Mouse (Mus musculus): ENCODE results near the gene Chml. TPM values are rescaled to one million over a fixed set of nuclear protein-coding genes. Genes with fewer than 3 reads are reported as not detected.

Chml gene
- total and polyA plus RNA-seq, 2 experiments from 2014 or later = 1.9 to 5.2 TPM

DNA sequence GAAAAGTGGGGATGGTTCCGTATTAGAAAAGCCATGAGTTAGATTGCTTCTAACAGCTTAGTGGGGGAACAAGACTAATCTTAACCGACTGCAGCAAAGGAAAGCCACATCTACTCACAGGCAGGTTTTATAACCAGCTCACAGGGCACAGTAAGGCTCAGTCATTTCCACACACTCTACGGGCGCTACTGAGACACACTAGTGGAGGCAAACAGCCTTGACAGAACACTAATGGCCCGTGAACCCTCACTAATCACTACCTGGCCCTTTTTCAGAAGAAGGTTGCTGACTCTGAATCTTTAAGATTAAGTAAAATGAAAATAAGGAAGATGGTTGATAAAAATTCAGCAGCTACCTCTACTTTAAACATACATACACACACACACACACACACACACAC lies 14.9 kb upstream of the Chml start:
- Histone ChIP-seq H3K9me3 (replicated peaks; ENCODE audit: control insufficient read depth, low read length) (no peaks in the 10 kb centered on the region), H3K4me3 (ENCODE audit: low read depth, low read length) (no peak overlapping the region), H3K36me3 (replicated peaks; ENCODE audit: control insufficient read depth, insufficient read depth, low read length) (no peaks in the 10 kb centered on the region), H3K27ac (ENCODE audit: low read depth) (no peak overlapping the region), H3K9ac (replicated peaks; ENCODE audit: low read depth, low read length) (no peak overlapping the region), H3K27me3 (ENCODE audit: control insufficient read depth, insufficient read depth, low read length) (no peaks in the 10 kb centered on the region), H3K4me1 (ENCODE audit: control insufficient read depth, insufficient read depth) (no peaks in the 10 kb centered on the region), H3K4me2 (ENCODE audit: low read depth, low read length) (no peak overlapping the region)
- TF ChIP-seq EP300 (IDR thresholded peaks at IDR 0.05; ENCODE audit: low read depth) (no peak), CTCF (IDR thresholded peaks at IDR 0.05; ENCODE audit: low read depth) (no peak)
- 73% methylated on average over 5 of the region's 5 CpGs for WGBS
- ATAC-seq (ENCODE audit: insufficient read depth, low read depth) (no peak), DNase-seq (ENCODE audit: low spot score) (no peak)

DNA sequence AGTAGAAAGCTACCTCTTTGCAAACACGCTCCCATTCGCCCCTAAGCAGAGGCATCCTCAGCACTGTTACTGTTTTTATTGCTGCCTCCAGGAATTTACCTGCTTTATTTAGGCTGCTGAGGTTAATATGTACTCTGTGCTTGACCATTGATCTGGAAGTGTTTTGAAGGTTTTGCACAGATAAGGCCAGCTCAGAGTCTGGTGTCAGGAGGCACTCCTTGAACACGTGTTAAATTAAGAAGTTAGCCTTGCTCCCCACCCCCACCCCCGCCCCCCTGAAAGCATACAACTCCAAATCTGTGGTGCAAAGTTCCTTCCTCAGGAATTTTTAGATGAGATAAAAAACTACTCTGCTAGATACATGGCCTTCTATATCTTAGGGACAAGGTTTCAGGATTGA lies 8.4 kb upstream of the Chml start:
- 61% methylated on average over 4 of the region's 4 CpGs for WGBS
- Histone ChIP-seq H3K27ac (ENCODE audit: low read depth) (no peak overlapping the region), H3K4me1 (ENCODE audit: control insufficient read depth, insufficient read depth) (no peaks in the 10 kb centered on the region)

GRCm38 (mm10) chr1:175699796-175700195 lies 7.1 kb upstream of the Chml start:
- H3K4me2 ChIP-seq (ENCODE audit: low read depth, low read length) = no peak overlapping the region
- no peak for TF ChIP-seq CTCF (IDR thresholded peaks at IDR 0.05; ENCODE audit: low read depth)
- no peak for TF ChIP-seq EP300 (IDR thresholded peaks at IDR 0.05; ENCODE audit: low read depth)
- no peaks in the 10 kb centered on the region for H3K4me1 ChIP-seq (ENCODE audit: control insufficient read depth, insufficient read depth)
- ATAC-seq (ENCODE audit: insufficient read depth, low read depth) = no peak
- 22% methylated on average over 4 of the region's 4 CpGs for WGBS
- H3K9me3 ChIP-seq (replicated peaks; ENCODE audit: control insufficient read depth, low read length) = no peaks in the 10 kb centered on the region
- H3K27ac ChIP-seq (ENCODE audit: low read depth) = no peak overlapping the region
- no peaks in the 10 kb centered on the region for H3K27me3 ChIP-seq (ENCODE audit: control insufficient read depth, insufficient read depth, low read length)
- no peaks in the 10 kb centered on the region for H3K36me3 ChIP-seq (replicated peaks; ENCODE audit: control insufficient read depth, insufficient read depth, low read length)
- no peak for DNase-seq (ENCODE audit: low spot score)
- H3K4me3 ChIP-seq (ENCODE audit: low read depth, low read length) = no peak overlapping the region
- H3K9ac ChIP-seq (replicated peaks; ENCODE audit: low read depth, low read length) = no peak overlapping the region

More for the DNA sequence above, 8.4 kb upstream of the Chml start:
- ATAC-seq (ENCODE audit: insufficient read depth, low read depth) (no peak), DNase-seq (ENCODE audit: low spot score) (no peak)
- Histone ChIP-seq H3K4me2 (ENCODE audit: low read depth, low read length) (no peak overlapping the region), H3K9me3 (replicated peaks; ENCODE audit: control insufficient read depth, low read length) (no peaks in the 10 kb centered on the region), H3K36me3 (replicated peaks; ENCODE audit: control insufficient read depth, insufficient read depth, low read length) (no peaks in the 10 kb centered on the region), H3K27me3 (ENCODE audit: control insufficient read depth, insufficient read depth, low read length) (no peaks in the 10 kb centered on the region), H3K9ac (replicated peaks; ENCODE audit: low read depth, low read length) (no peak overlapping the region), H3K4me3 (ENCODE audit: low read depth, low read length) (no peak overlapping the region)
- TF ChIP-seq EP300 (IDR thresholded peaks at IDR 0.05; ENCODE audit: low read depth) (no peak), CTCF (IDR thresholded peaks at IDR 0.05; ENCODE audit: low read depth) (no peak)

GRCm38 (mm10) chr1:175699375-175699774 lies 6.7 kb upstream of the Chml start:
- no peak overlapping the region for H3K9ac ChIP-seq (replicated peaks; ENCODE audit: low read depth, low read length)
- no peak for ATAC-seq (ENCODE audit: insufficient read depth, low read depth)
- H3K27me3 ChIP-seq (ENCODE audit: control insufficient read depth, insufficient read depth, low read length) = no peaks in the 10 kb centered on the region
- H3K4me1 ChIP-seq (ENCODE audit: control insufficient read depth, insufficient read depth) = no peaks in the 10 kb centered on the region
- H3K4me2 ChIP-seq (ENCODE audit: low read depth, low read length) = no peak overlapping the region
- no peaks in the 10 kb centered on the region for H3K36me3 ChIP-seq (replicated peaks; ENCODE audit: control insufficient read depth, insufficient read depth, low read length)
- no peak overlapping the region for H3K27ac ChIP-seq (ENCODE audit: low read depth)
- TF ChIP-seq CTCF (IDR thresholded peaks at IDR 0.05; ENCODE audit: low read depth) = no peak
- TF ChIP-seq EP300 (IDR thresholded peaks at IDR 0.05; ENCODE audit: low read depth) = no peak
- DNase-seq (ENCODE audit: low spot score) = no peak
- WGBS = 44% methylated on average over 3 of the region's 3 CpGs
- H3K9me3 ChIP-seq (replicated peaks; ENCODE audit: control insufficient read depth, low read length) = no peaks in the 10 kb centered on the region
- no peak overlapping the region for H3K4me3 ChIP-seq (ENCODE audit: low read depth, low read length)

GRCm38 (mm10) chr1:175698293-175698692 lies 5.6 kb upstream of the Chml start, which contains the start of gene Wdr64:
Gene Wdr64 (plus strand): TSS chr1:175698593.
- H3K4me2 ChIP-seq (ENCODE audit: low read depth, low read length) = no peak within 1 kb of the TSS
- H3K4me1 ChIP-seq (ENCODE audit: control insufficient read depth, insufficient read depth) = peaks cover 8% of the 10 kb centered on the region
- H3K27ac ChIP-seq (ENCODE audit: low read depth) = no peak within 1 kb of the TSS
- no peaks in the 10 kb centered on the region for H3K36me3 ChIP-seq (replicated peaks; ENCODE audit: control insufficient read depth, insufficient read depth, low read length)
- WGBS = 70% methylated on average over 1 of the region's 1 CpGs
- no peak for ATAC-seq (ENCODE audit: insufficient read depth, low read depth)
- TF ChIP-seq CTCF (IDR thresholded peaks at IDR 0.05; ENCODE audit: low read depth) (no peak), EP300 (IDR thresholded peaks at IDR 0.05; ENCODE audit: low read depth) (no peak)
- no peak for DNase-seq (ENCODE audit: low spot score)
- H3K4me3 ChIP-seq (ENCODE audit: low read depth, low read length) = no peak within 1 kb of the TSS
- H3K27me3 ChIP-seq (ENCODE audit: control insufficient read depth, insufficient read depth, low read length) = no peaks in the 10 kb centered on the region
- H3K9me3 ChIP-seq (replicated peaks; ENCODE audit: control insufficient read depth, low read length) = no peaks in the 10 kb centered on the region
- H3K9ac ChIP-seq (replicated peaks; ENCODE audit: low read depth, low read length) = no peak within 1 kb of the TSS

GRCm38 (mm10) chr1:175693429-175693960 lies 794 bp upstream of the Chml start:
- DNase-seq (ENCODE audit: low spot score) = peak; percentile 36
- no peak for ATAC-seq (ENCODE audit: insufficient read depth, low read depth)
- no peaks in the 10 kb centered on the region for H3K27me3 ChIP-seq (ENCODE audit: control insufficient read depth, insufficient read depth, low read length)
- peak overlapping the region; percentile 91 for H3K4me3 ChIP-seq (ENCODE audit: low read depth, low read length)
- 18% methylated on average over 12 of the region's 12 CpGs for WGBS
- no peaks in the 10 kb centered on the region for H3K36me3 ChIP-seq (replicated peaks; ENCODE audit: control insufficient read depth, insufficient read depth, low read length)
- peaks cover 31% of the 10 kb centered on the region for H3K4me1 ChIP-seq (ENCODE audit: control insufficient read depth, insufficient read depth)
- H3K27ac ChIP-seq (ENCODE audit: low read depth) = peak overlapping the region; percentile 69
- TF ChIP-seq EP300 (IDR thresholded peaks at IDR 0.05; ENCODE audit: low read depth) = no peak
- no peak for TF ChIP-seq CTCF (IDR thresholded peaks at IDR 0.05; ENCODE audit: low read depth)
- no peaks in the 10 kb centered on the region for H3K9me3 ChIP-seq (replicated peaks; ENCODE audit: control insufficient read depth, low read length)
- peak overlapping the region; percentile 98 for H3K4me2 ChIP-seq (ENCODE audit: low read depth, low read length)
- peak overlapping the region; percentile 45 for H3K9ac ChIP-seq (replicated peaks; ENCODE audit: low read depth, low read length)
